Mouse (Mus musculus) midbrain, embryonic 13.5 days (tissue): ENCODE data around the gene Mrpl14. TPM values are rescaled to one million over a fixed set of nuclear protein-coding genes. Genes with fewer than 3 reads are reported as not detected.

Experiments
- ATAC-seq: fragments of 200-750 bp; cut with Nextera tagmentation; 2 replicates; pipeline ENCODE4 v1.8.0; 2017; ENCODE audit warnings: mild to moderate bottlenecking, moderate TSS enrichment, moderate library complexity
- H3K27ac ChIP-seq: fragments of 300-500 bp; sonication (generic); 2 replicates; pipeline ENCODE4 v1.5.1; 2015; ENCODE audit warnings: inconsistent platforms, mild to moderate bottlenecking, moderate library complexity
- H3K27me3 ChIP-seq: fragments of 300-500 bp; sonication (generic); 2 replicates; pipeline ENCODE4 v1.6.1; 2015; ENCODE audit warnings: mild to moderate bottlenecking, inconsistent platforms
- H3K36me3 ChIP-seq: fragments of 300-500 bp; sonication (generic); 2 replicates; pipeline ENCODE4 v1.6.1; 2015; ENCODE audit warnings: mild to moderate bottlenecking, inconsistent platforms
- H3K4me1 ChIP-seq: fragments of 300-500 bp; sonication (generic); replicated peaks from 2 replicates; pipeline ENCODE4 v1.6.1; 2015; ENCODE audit warnings: inconsistent platforms
- H3K4me2 ChIP-seq: fragments of 300-500 bp; sonication (generic); replicated peaks from 2 replicates; pipeline ENCODE4 v1.6.1; 2015; ENCODE audit warnings: moderate library complexity, mild to moderate bottlenecking, inconsistent platforms
- H3K4me3 ChIP-seq: fragments of 300-500 bp; sonication (generic); replicated peaks from 2 replicates; pipeline ENCODE4 v1.5.1; 2015; ENCODE audit warnings: mild to moderate bottlenecking, inconsistent platforms
- H3K9ac ChIP-seq: fragments of 300-500 bp; sonication (generic); replicated peaks from 2 replicates; pipeline ENCODE4 v1.6.1; 2015; ENCODE audit warnings: mild to moderate bottlenecking, inconsistent platforms
- H3K9me3 ChIP-seq: fragments of 300-500 bp; sonication (generic); 2 replicates; pipeline ENCODE4 v1.6.1; 2016; ENCODE audit warnings: mild to moderate bottlenecking, inconsistent platforms
- WGBS: fragments of 180-500 bp; shearing (Covaris S2); methylation state at CpG from one replicate; pipeline ENCODE4 v1.1.7; 2015; 5-methylcytosine and 5-hydroxymethylcytosine counted together
- polyA plus RNA-seq: library from polyadenylated mRNA; unstranded; fragments of >200 nt; fragmentation: Nextera tagmentation; extraction: Ambion mirVana; gene quantifications from 2 replicates; pipeline ENCODE4 v1.2.1, GENCODE M21; 2015

The Mrpl14 gene
- polyA plus RNA-seq = 115 and 121 TPM in 2 replicates

GRCm38 (mm10) chr17:45686093-45686619, at the start of gene Mrpl14:
Gene Mrpl14 (plus strand): TSS chr17:45686322.
- Histone ChIP-seq H3K4me1 (peaks cover 32% of the 10 kb centered on the region), H3K36me3 (no peaks in the 10 kb centered on the region), H3K4me3 (peak within 1 kb of the TSS; percentile 77), H3K27me3 (no peaks in the 10 kb centered on the region), H3K9ac (peak within 1 kb of the TSS; percentile 91), H3K9me3 (no peaks in the 10 kb centered on the region), H3K4me2 (peak within 1 kb of the TSS; percentile 75), H3K27ac (peak within 1 kb of the TSS; percentile 92)
- peak; percentile 88 for ATAC-seq
- 1% methylated on average over 38 of the region's 50 CpGs for WGBS

GRCm38 (mm10) chr17:45638596-45639295, 47.4 kb upstream of the Mrpl14 start:
- Histone ChIP-seq H3K4me2 (no peak overlapping the region), H3K36me3 (no peaks in the 10 kb centered on the region), H3K4me1 (0 out of 2 replicates have a peak, but pooled peaks cover 2% of the 10 kb centered on the region), H3K27me3 (no peaks in the 10 kb centered on the region), H3K9me3 (no peaks in the 10 kb centered on the region), H3K27ac (no peak overlapping the region), H3K4me3 (no peak overlapping the region), H3K9ac (no peak overlapping the region)
- ATAC-seq = no peak
- 81% methylated on average over 16 of the region's 16 CpGs for WGBS

- 0 out of 2 replicates have a peak, but pooled peaks cover 2% of the 10 kb centered on the region for H3K4me1 ChIP-seq
- no peaks in the 10 kb centered on the region for H3K9me3 ChIP-seq
- no peak overlapping the region for H3K27ac ChIP-seq
- H3K4me2 ChIP-seq = no peak overlapping the region
- no peak overlapping the region for H3K4me3 ChIP-seq
- no peak for ATAC-seq
- no peaks in the 10 kb centered on the region for H3K27me3 ChIP-seq
- no peaks in the 10 kb centered on the region for H3K36me3 ChIP-seq
- 91% methylated on average over 8 of the region's 8 CpGs for WGBS
- H3K9ac ChIP-seq = no peak overlapping the region
Observed at GRCm38 (mm10) chr17:45641981-45642380, 44.1 kb upstream of the Mrpl14 start.

- Histone ChIP-seq H3K36me3 (no peaks in the 10 kb centered on the region), H3K27me3 (no peaks in the 10 kb centered on the region), H3K27ac (no peak overlapping the region), H3K9ac (no peak overlapping the region), H3K9me3 (no peaks in the 10 kb centered on the region), H3K4me1 (0 out of 2 replicates have a peak, but pooled peaks cover 2% of the 10 kb centered on the region), H3K4me2 (no peak overlapping the region), H3K4me3 (no peak overlapping the region)
- ATAC-seq = peak; percentile 63
- WGBS = 20% methylated on average over 12 of the region's 12 CpGs
Observed at GRCm38 (mm10) chr17:45642701-45643100, 43.4 kb upstream of the Mrpl14 start.

GRCm38 (mm10) chr17:45644185-45644584, 41.9 kb upstream of the Mrpl14 start:
- WGBS = 90% methylated on average over 4 of the region's 4 CpGs
- no peak for ATAC-seq

GRCm38 (mm10) chr17:45653233-45653632, 32.9 kb upstream of the Mrpl14 start:
- no peaks in the 10 kb centered on the region for H3K4me1 ChIP-seq
- no peaks in the 10 kb centered on the region for H3K36me3 ChIP-seq
- H3K9me3 ChIP-seq = no peaks in the 10 kb centered on the region
- 69% methylated on average over 7 of the region's 7 CpGs for WGBS
- H3K27me3 ChIP-seq = no peaks in the 10 kb centered on the region
- ATAC-seq = no peak
- no peak overlapping the region for H3K9ac ChIP-seq
- H3K4me2 ChIP-seq = no peak overlapping the region
- H3K27ac ChIP-seq = no peak overlapping the region
- H3K4me3 ChIP-seq = no peak overlapping the region

More at GRCm38 (mm10) chr17:45644185-45644584, 41.9 kb upstream of the Mrpl14 start:
- Histone ChIP-seq H3K9me3 (no peaks in the 10 kb centered on the region), H3K4me2 (no peak overlapping the region), H3K27me3 (no peaks in the 10 kb centered on the region), H3K27ac (no peak overlapping the region), H3K9ac (no peak overlapping the region), H3K4me1 (0 out of 2 replicates have a peak, but pooled peaks cover 2% of the 10 kb centered on the region), H3K4me3 (no peak overlapping the region), H3K36me3 (no peaks in the 10 kb centered on the region)

- Histone ChIP-seq H3K4me2 (no peak overlapping the region), H3K27ac (no peak overlapping the region), H3K4me1 (no peaks in the 10 kb centered on the region), H3K4me3 (no peak overlapping the region), H3K9me3 (no peaks in the 10 kb centered on the region), H3K36me3 (peaks cover 12% of the 10 kb centered on the region), H3K27me3 (no peaks in the 10 kb centered on the region), H3K9ac (no peak overlapping the region)
- WGBS = 18% methylated on average over 6 of the region's 6 CpGs
- no peak for ATAC-seq
Observed at GRCm38 (mm10) chr17:45655820-45656219, 30.3 kb upstream of the Mrpl14 start.

GRCm38 (mm10) chr17:45659225-45659624, 26.9 kb upstream of the Mrpl14 start, which contains the start of gene Capn11:
Gene Capn11 (minus strand): TSS chr17:45659325.
- Histone ChIP-seq H3K4me2 (no peak within 1 kb of the TSS), H3K27ac (no peak within 1 kb of the TSS), H3K4me1 (no peaks in the 10 kb centered on the region; the same call in 1 of the 2 replicates), H3K36me3 (peaks cover 42% of the 10 kb centered on the region), H3K4me3 (no peak within 1 kb of the TSS), H3K9ac (no peak within 1 kb of the TSS), H3K27me3 (no peaks in the 10 kb centered on the region), H3K9me3 (no peaks in the 10 kb centered on the region)
- 84% methylated on average over 4 of the region's 4 CpGs for WGBS
- ATAC-seq = no peak

- Histone ChIP-seq H3K4me2 (peak overlapping the region; percentile 13; the same call in 1 of the 2 replicates), H3K9me3 (no peaks in the 10 kb centered on the region), H3K4me3 (no peak overlapping the region), H3K9ac (0 out of 2 replicates have a peak overlapping the region, but pooled peaks have one; percentile 4), H3K36me3 (peaks cover 83% of the 10 kb centered on the region), H3K4me1 (no peaks in the 10 kb centered on the region; the same call in 1 of the 2 replicates), H3K27me3 (no peaks in the 10 kb centered on the region), H3K27ac (peak overlapping the region; percentile 25; the same call in 1 of the 2 replicates)
- 20% methylated on average over 27 of the region's 27 CpGs for WGBS
- peak; percentile 76 for ATAC-seq
Observed at GRCm38 (mm10) chr17:45663106-45663919, 22.8 kb upstream of the Mrpl14 start.

- Histone ChIP-seq H3K9me3 (no peaks in the 10 kb centered on the region), H3K36me3 (peaks cover 92% of the 10 kb centered on the region), H3K4me3 (no peak overlapping the region), H3K27ac (no peak overlapping the region), H3K4me2 (no peak overlapping the region), H3K27me3 (no peaks in the 10 kb centered on the region), H3K9ac (no peak overlapping the region; the same call in 1 of the 2 replicates), H3K4me1 (no peaks in the 10 kb centered on the region; the same call in 1 of the 2 replicates)
- WGBS = 93% methylated on average over 13 of the region's 13 CpGs
- no peak for ATAC-seq
Observed at GRCm38 (mm10) chr17:45664608-45665007, 21.5 kb upstream of the Mrpl14 start.

- WGBS = 79% methylated on average over 11 of the region's 11 CpGs
- H3K27ac ChIP-seq = no peak overlapping the region
Observed at GRCm38 (mm10) chr17:45666091-45666490, 20.0 kb upstream of the Mrpl14 start.

More at GRCm38 (mm10) chr17:45666091-45666490, 20.0 kb upstream of the Mrpl14 start:
- no peak overlapping the region for H3K9ac ChIP-seq
- H3K36me3 ChIP-seq = peaks cover 96% of the 10 kb centered on the region
- no peaks in the 10 kb centered on the region; the same call in 1 of the 2 replicates for H3K4me1 ChIP-seq
- no peaks in the 10 kb centered on the region for H3K9me3 ChIP-seq
- ATAC-seq = no peak
- no peak overlapping the region for H3K4me2 ChIP-seq
- H3K4me3 ChIP-seq = no peak overlapping the region
- no peaks in the 10 kb centered on the region for H3K27me3 ChIP-seq
